ENCODE assay signal across 9 mouse cellular contexts in the genomic region with DNA sequence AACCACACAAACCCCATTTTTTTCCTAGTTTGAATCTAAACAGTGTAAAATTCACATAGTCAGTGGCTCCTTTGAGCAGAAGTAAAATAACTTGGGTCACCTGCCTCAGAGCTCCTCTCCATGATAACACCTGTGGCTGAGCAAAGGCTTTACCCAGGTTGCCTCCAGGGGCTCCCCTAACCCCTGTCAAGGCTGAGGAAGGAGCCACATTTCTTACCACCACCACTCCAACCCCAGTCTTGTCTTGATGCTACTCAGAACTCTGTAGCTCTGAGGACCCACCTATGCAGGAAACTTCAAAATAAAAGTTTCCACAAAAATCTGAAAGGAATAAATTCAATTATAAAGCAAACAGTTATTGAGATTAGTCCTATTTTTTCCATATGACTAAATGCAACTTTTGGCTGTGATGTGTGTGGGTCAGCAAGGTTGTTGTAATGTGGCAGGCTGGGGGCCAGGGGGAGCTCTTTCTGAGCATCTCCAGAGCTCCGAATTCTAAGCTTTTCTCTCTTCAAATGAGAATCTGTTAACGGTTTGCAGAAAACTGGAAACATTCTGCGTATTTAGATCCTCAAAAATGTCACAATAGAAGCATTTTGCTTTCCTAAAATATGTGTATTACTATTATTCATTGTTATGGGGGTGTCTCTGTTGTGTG.
DNase-seq lines count a peak whose midpoint lies in the region; ATAC-seq and TF ChIP-seq lines count a peak whose summit lies in the region.
"Had no signal": no experiment of that assay in that cellular context is flagged by ENCODE, and none has a peak within 500 bp of the region (broad histone marks: within the 10 kb centered on the region; RNA-seq: fewer than 3 reads in every experiment).

No protein-coding gene starts in this region.

- no peak overlapping the region for H3K27ac ChIP-seq in hindbrain, embryonic 11.5 days (ENCODE audit: low read depth, low read length)
- H3K27ac ChIP-seq in hindbrain, embryonic 10.5 days: no peak overlapping the region
- H3K27ac ChIP-seq in limb, embryonic 10.5 days: no peak overlapping the region
- no peak overlapping the region for H3K27ac ChIP-seq in cerebellum, adult 2 months (ENCODE audit: insufficient read depth, low read length)

- no peak overlapping the region for H3K9ac ChIP-seq in hindbrain, embryonic 11.5 days (ENCODE audit: low read depth, low read length)

- no peak for TF ChIP-seq POLR2A in cerebellum, adult 2 months (IDR thresholded peaks at IDR 0.05; ENCODE audit: borderline replicate concordance, insufficient read depth, low read length)

- no peaks in the 10 kb centered on the region for H3K4me1 ChIP-seq in hindbrain, embryonic 11.5 days (replicated peaks; ENCODE audit: control insufficient read depth, insufficient read depth, low read length)
- no peaks in the 10 kb centered on the region for H3K4me1 ChIP-seq in hindbrain, embryonic 10.5 days (replicated peaks)
- H3K4me1 ChIP-seq in limb, embryonic 10.5 days: no peaks in the 10 kb centered on the region
- no peaks in the 10 kb centered on the region for H3K4me1 ChIP-seq in cerebellum, adult 2 months (ENCODE audit: control insufficient read depth, insufficient read depth, low read length)

- no peak overlapping the region for H3K4me2 ChIP-seq in hindbrain, embryonic 11.5 days (replicated peaks; ENCODE audit: low read depth, low read length)

- no peak overlapping the region for H3K4me3 ChIP-seq in hindbrain, embryonic 11.5 days (ENCODE audit: low read depth, low read length)
- no peak overlapping the region for H3K4me3 ChIP-seq in hindbrain, embryonic 10.5 days
- H3K4me3 ChIP-seq in limb, embryonic 10.5 days: no peak overlapping the region
- no peak overlapping the region for H3K4me3 ChIP-seq in cerebellum, adult 2 months (replicated peaks; ENCODE audit: insufficient read depth, low read depth, low read length)
- H3K4me3 ChIP-seq: myocyte had no signal

- no peaks in the 10 kb centered on the region for H3K36me3 ChIP-seq in hindbrain, embryonic 11.5 days (ENCODE audit: control insufficient read depth, insufficient read depth, low read length)
- H3K36me3 ChIP-seq in hindbrain, embryonic 10.5 days: no peaks in the 10 kb centered on the region
- H3K36me3 ChIP-seq in limb, embryonic 10.5 days: no peaks in the 10 kb centered on the region

- H3K9me3 ChIP-seq in hindbrain, embryonic 11.5 days (ENCODE audit: control insufficient read depth, low read length): no peaks in the 10 kb centered on the region
- H3K9me3 ChIP-seq in hindbrain, embryonic 10.5 days: 0 out of 2 replicates have a peak, but pooled peaks cover 2% of the 10 kb centered on the region
- H3K9me3 ChIP-seq in limb, embryonic 10.5 days (replicated peaks): no peaks in the 10 kb centered on the region

- TF ChIP-seq CTCF in cerebellum, adult 2 months (IDR thresholded peaks at IDR 0.05; ENCODE audit: borderline replicate concordance, insufficient read depth, low read depth, low read length): no peak

- DNase-seq in hindbrain, embryonic 11.5 days (ENCODE audit: low spot score): peak; percentile 7
- DNase-seq in hindbrain, embryonic 10.5 days (ENCODE audit: low spot score): no peak
- peak; percentile 5 for DNase-seq in urinary bladder, postnatal 14 days (ENCODE audit: low spot score)
- DNase-seq in urinary bladder, postnatal 10 days (ENCODE audit: low spot score): no peak
- DNase-seq in induced T-regulatory cell, adult 2 months (ENCODE audit: low read depth): peak; percentile 53
- DNase-seq in limb, embryonic 10.5 days (ENCODE audit: low spot score): no peak
- no peak for DNase-seq in ovary, postnatal 14 days (ENCODE audit: low spot score)
- DNase-seq in cerebellum, adult 2 months: no peak

- 79% methylated on average over 3 of the region's 3 CpGs for WGBS in hindbrain, embryonic 11.5 days
- WGBS in hindbrain, embryonic 10.5 days: 76% methylated on average over 3 of the region's 3 CpGs
- WGBS in limb, embryonic 10.5 days: 78% methylated on average over 3 of the region's 3 CpGs
- WGBS in cerebellum, adult 2 months: 73% methylated on average over 3 of the region's 3 CpGs

- H3K27me3 ChIP-seq in hindbrain, embryonic 11.5 days (ENCODE audit: control insufficient read depth, insufficient read depth, low read length): no peaks in the 10 kb centered on the region
- no peaks in the 10 kb centered on the region for H3K27me3 ChIP-seq in hindbrain, embryonic 10.5 days (ENCODE audit: insufficient read depth, poor library complexity, severe bottlenecking)
- no peaks in the 10 kb centered on the region for H3K27me3 ChIP-seq in limb, embryonic 10.5 days (ENCODE audit: low read depth, poor library complexity, severe bottlenecking)
- no peaks in the 10 kb centered on the region for H3K27me3 ChIP-seq in cerebellum, adult 2 months (ENCODE audit: control insufficient read depth, insufficient read depth, low read length)

- ATAC-seq in hindbrain, embryonic 11.5 days (ENCODE audit: low FRiP score): no peak

Comparison
In these comparisons a context has a peak if more than half of its experiments do, and no peak if none do; other contexts are left out.
1. DNase-seq: peak in hindbrain, embryonic 11.5 days (single experiment), urinary bladder, postnatal 14 days (single experiment) and induced T-regulatory cell, adult 2 months (single experiment); none in hindbrain, embryonic 10.5 days (single experiment), urinary bladder, postnatal 10 days (single experiment), limb, embryonic 10.5 days (single experiment), ovary, postnatal 14 days (single experiment) and cerebellum, adult 2 months (0 of 2).